Mouse (Mus musculus) liver, embryonic 14.5 days (tissue): Measurements from ENCODE around the gene Rag2. TPM values are rescaled to one million over a fixed set of nuclear protein-coding genes. Genes with fewer than 3 reads are reported as not detected.

Experiments
- ATAC-seq: fragments of 200-750 bp; cut with Nextera tagmentation; 2 replicates; pipeline ENCODE4 v1.8.0; 2017; ENCODE audit warnings: moderate number of reproducible peaks, mild to moderate bottlenecking, moderate library complexity; ENCODE audit not compliant: insufficient read depth
- DNase-seq, 3 experiments: peaks; one replicate each; pipeline ENCODE4 v3.0.0-alpha.2; 2012 to 2013; ENCODE audit warnings: low read depth in 3 of 3, low spot score in 3 of 3
- H3K27ac ChIP-seq: fragments of 300-500 bp; sonication (generic); 2 replicates; pipeline ENCODE4 v1.5.1; 2014; ENCODE audit warnings: moderate library complexity, mild to moderate bottlenecking, control low read depth, inconsistent platforms
- H3K27me3 ChIP-seq: fragments of 300-500 bp; sonication (generic); 2 replicates; pipeline ENCODE4 v1.6.1; 2014; ENCODE audit warnings: mild to moderate bottlenecking, low read length, moderate library complexity; ENCODE audit not compliant: control insufficient read depth, insufficient read depth
- H3K36me3 ChIP-seq: fragments of 300-500 bp; sonication (generic); replicated peaks from 2 replicates; pipeline ENCODE4 v1.6.1; 2014; ENCODE audit warnings: low read depth; ENCODE audit not compliant: control insufficient read depth, insufficient read depth
- H3K4me1 ChIP-seq, 2 experiments: fragments of 200-500 bp in 1 of 2; fragments of 300-500 bp in 1 of 2; sonication (generic) in 1 of 2; replicated peaks; 2 replicates each; pipeline ENCODE4 v1.6.1; 2012 to 2014; ENCODE audit warnings: antibody characterized with exemption in 1 of 2, inconsistent platforms in 1 of 2, low read length in 1 of 2; ENCODE audit not compliant: control insufficient read depth in 2 of 2, insufficient read depth in 2 of 2
- H3K4me2 ChIP-seq: fragments of 300-500 bp; sonication (generic); 2 replicates; pipeline ENCODE4 v1.6.1; 2014; ENCODE audit warnings: low read depth, mild to moderate bottlenecking, control low read depth, moderate library complexity
- H3K4me3 ChIP-seq, 2 experiments: fragments of 200-500 bp in 1 of 2; fragments of 300-500 bp in 1 of 2; sonication (generic) in 1 of 2; 2 replicates each; pipeline ENCODE4 v1.5.1; 2012 to 2014; ENCODE audit warnings: low read depth in 2 of 2, low read length in 2 of 2, mild to moderate bottlenecking in 2 of 2, control low read depth in 1 of 2, inconsistent platforms in 1 of 2, moderate library complexity in 1 of 2; ENCODE audit not compliant: insufficient read depth in 1 of 2
- H3K9ac ChIP-seq: fragments of 300-500 bp; sonication (generic); replicated peaks from 2 replicates; pipeline ENCODE4 v1.6.1; 2014; ENCODE audit warnings: mild to moderate bottlenecking, control low read depth, moderate library complexity
- H3K9me3 ChIP-seq: fragments of 300-500 bp; sonication (generic); 2 replicates; pipeline ENCODE4 v1.6.1; 2016; ENCODE audit warnings: low read length, mixed read lengths; ENCODE audit not compliant: control insufficient read depth
- CTCF ChIP-seq: IDR thresholded peaks from 2 replicates; pipeline ENCODE4 v1.5.1; 2016; ENCODE audit warnings: antibody characterized with exemption, low read depth, control low read depth
- EP300 ChIP-seq: IDR thresholded peaks from 2 replicates; pipeline ENCODE4 v1.6.1; 2016; ENCODE audit warnings: antibody characterized with exemption, low read depth
- WGBS: fragments of 180-500 bp; shearing (Covaris S2); extraction: QIAGEN DNeasy Blood & Tissue Kit; methylation state at CpG from one replicate; pipeline ENCODE4 v1.1.7; 2014; ENCODE audit not compliant: insufficient replicate concordance; 5-methylcytosine and 5-hydroxymethylcytosine counted together
- polyA plus RNA-seq, 2 experiments: library from polyadenylated mRNA; depleted of rRNA in 1 of 2; stranded (reverse) in 1 of 2; unstranded in 1 of 2; fragments of >200 nt; fragmentation: Nextera tagmentation in 1 of 2; extraction: Ambion mirVana in 1 of 2; gene quantifications; 2 replicates each; pipeline versions ENCODE4 v1.2.1 to v1.2.3; 2012 to 2014

Gene Rag2
- polyA plus RNA-seq, 2 experiments, result 0.11 to 0.20 TPM

- WGBS, result 13% methylated on average over 14 of the region's 14 CpGs
- no peaks in the 10 kb centered on the region for H3K9me3 ChIP-seq
- H3K4me2 ChIP-seq, result peak overlapping the region; percentile 49
- no peak overlapping the region for H3K27ac ChIP-seq
- peak; percentile 60 for TF ChIP-seq CTCF
- TF ChIP-seq EP300, result no peak
- no peaks in the 10 kb centered on the region for H3K36me3 ChIP-seq
- no peak for ATAC-seq
- no peaks in the 10 kb centered on the region for H3K27me3 ChIP-seq
- H3K4me3 ChIP-seq, result no peak overlapping the region
- peaks cover 0 to 2% of the 10 kb centered on the region in 2 experiments; a peak in 1 of 4 replicates for H3K4me1 ChIP-seq
- DNase-seq, result peak; percentile 28 to 45 (median 39)
- no peak overlapping the region for H3K9ac ChIP-seq
Measured at GRCm38 (mm10) chr2:101652921-101653597, 28.5 kb downstream of the Rag2 start.

DNA sequence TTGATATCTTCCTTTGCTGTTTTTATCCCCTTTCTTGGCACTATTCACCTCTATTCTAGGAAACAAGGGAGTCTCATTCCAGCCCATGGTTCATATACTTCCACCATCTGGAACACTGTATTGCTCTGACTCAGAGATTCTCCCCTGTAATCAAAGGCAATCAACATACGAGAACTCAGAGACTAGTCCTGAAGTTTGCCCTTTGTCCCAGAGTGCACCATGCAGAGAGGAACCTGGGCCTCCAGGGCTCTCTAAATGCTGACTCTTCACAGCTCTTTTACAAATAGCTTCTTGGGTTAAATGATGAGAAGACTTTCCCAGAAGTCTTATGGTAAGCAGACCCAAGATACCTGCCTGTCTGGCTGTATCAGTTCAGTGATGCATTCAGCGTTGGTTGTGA, 36.0 kb downstream of the Rag2 start:
- Histone ChIP-seq H3K9me3 (no peaks in the 10 kb centered on the region), H3K9ac (no peak overlapping the region), H3K4me3 (no peak overlapping the region), H3K27me3 (no peaks in the 10 kb centered on the region), H3K4me1 (no peaks in the 10 kb centered on the region), H3K27ac (no peak overlapping the region), H3K36me3 (no peaks in the 10 kb centered on the region), H3K4me2 (no peak overlapping the region)
- TF ChIP-seq EP300 (no peak), CTCF (no peak)
- 69% methylated on average over 2 of the region's 2 CpGs for whole genome bisulfite sequencing
- DNase-seq (no peak), ATAC-seq (no peak)

- no peak overlapping the region for H3K4me2 ChIP-seq
- H3K9ac ChIP-seq, result no peak overlapping the region
- ATAC-seq (no peak), DNase-seq (peak; percentile 20 to 29 (median 28))
- 21% methylated on average over 9 of the region's 9 CpGs for WGBS
- H3K27ac ChIP-seq, result no peak overlapping the region
- no peaks in the 10 kb centered on the region for H3K4me1 ChIP-seq
- TF ChIP-seq CTCF (peak; percentile 91), EP300 (no peak)
- no peak overlapping the region for H3K4me3 ChIP-seq
- H3K9me3 ChIP-seq, result no peaks in the 10 kb centered on the region
- no peaks in the 10 kb centered on the region for H3K36me3 ChIP-seq
- no peaks in the 10 kb centered on the region for H3K27me3 ChIP-seq
Measured at GRCm38 (mm10) chr2:101665058-101665702, 40.7 kb downstream of the Rag2 start.

GRCm38 (mm10) chr2:101665703-101666092, 41.2 kb downstream of the Rag2 start:
- Histone ChIP-seq H3K9ac (no peak overlapping the region), H3K4me1 (no peaks in the 10 kb centered on the region), H3K27me3 (no peaks in the 10 kb centered on the region), H3K4me3 (no peak overlapping the region), H3K9me3 (no peaks in the 10 kb centered on the region), H3K4me2 (no peak overlapping the region), H3K27ac (no peak overlapping the region), H3K36me3 (no peaks in the 10 kb centered on the region)
- ATAC-seq (no peak), DNase-seq (no peak)
- 81% methylated on average over 3 of the region's 3 CpGs for WGBS
- TF ChIP-seq EP300, result no peak
- TF ChIP-seq CTCF, result no peak

DNA sequence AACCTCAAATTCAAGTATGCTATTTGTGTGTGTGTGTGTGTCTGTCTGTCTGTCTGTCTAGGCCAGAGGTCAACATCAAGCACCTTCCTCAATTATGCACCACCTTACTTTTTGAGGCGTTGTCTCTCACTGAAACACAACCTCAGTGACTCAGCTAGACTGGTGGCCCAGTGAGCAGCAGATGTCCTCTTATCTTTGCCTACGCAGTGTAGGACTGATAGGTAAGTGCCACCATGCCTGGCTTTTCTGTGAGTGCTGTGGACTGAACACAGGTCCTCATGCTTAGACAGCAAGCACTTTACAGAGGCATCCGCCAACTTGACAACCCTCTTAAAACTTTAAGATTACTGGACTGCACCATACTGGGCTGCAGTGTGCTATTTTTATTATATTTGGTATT, 44.2 kb downstream of the Rag2 start:
- Histone ChIP-seq H3K9ac (no peak overlapping the region), H3K27me3 (no peaks in the 10 kb centered on the region), H3K36me3 (no peaks in the 10 kb centered on the region), H3K9me3 (no peaks in the 10 kb centered on the region), H3K4me2 (no peak overlapping the region), H3K27ac (no peak overlapping the region), H3K4me1 (no peaks in the 10 kb centered on the region), H3K4me3 (no peak overlapping the region)
- 55% methylated on average over 3 of the region's 3 CpGs for WGBS
- TF ChIP-seq CTCF (no peak), EP300 (no peak)
- no peak for DNase-seq
- no peak for ATAC-seq
